Mouse (Mus musculus) liver (tissue): ENCODE data around the gene B4galnt1.
A peak's percentile ranks its signal among the peaks of the same experiment; 100 is the strongest.
"Not testable (repeated sequence)": the region's sequence is repeated elsewhere in the genome, so short reads cannot be mapped to it uniquely, and the experiment has no call there.

Source experiments
- DNase-seq: peaks from one replicate; pipeline ENCODE4 v3.0.0-alpha.2; 2020; ENCODE audit warnings: mixed read lengths

The B4galnt1 gene

GRCm38 (mm10) chr10:127164631-127165353 is at the start of gene B4galnt1:
B4galnt1 (plus strand) TSS chr10:127165225.
- peak; percentile 83 for DNase-seq

DNA sequence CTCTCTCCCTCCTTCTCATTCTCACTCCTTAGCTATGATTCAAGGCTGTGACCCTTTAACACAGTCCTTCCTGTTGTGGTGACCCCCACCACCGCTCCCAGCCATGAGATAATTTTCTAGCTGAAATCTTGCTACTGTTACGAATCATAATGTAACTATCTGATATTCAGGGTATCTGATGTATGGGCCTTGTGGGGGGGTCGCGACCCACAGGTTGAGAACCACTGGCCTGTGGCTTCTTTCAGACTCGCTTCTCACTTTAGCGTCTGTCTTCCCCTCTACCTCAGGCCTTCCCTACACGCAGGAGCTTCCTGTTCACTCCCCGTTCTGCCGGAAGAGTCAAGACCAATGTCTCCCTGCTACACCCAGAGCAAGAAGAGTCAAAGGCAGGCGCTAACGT is 46.6 kb upstream of the B4galnt1 start:
- DNase-seq = no peak

DNA sequence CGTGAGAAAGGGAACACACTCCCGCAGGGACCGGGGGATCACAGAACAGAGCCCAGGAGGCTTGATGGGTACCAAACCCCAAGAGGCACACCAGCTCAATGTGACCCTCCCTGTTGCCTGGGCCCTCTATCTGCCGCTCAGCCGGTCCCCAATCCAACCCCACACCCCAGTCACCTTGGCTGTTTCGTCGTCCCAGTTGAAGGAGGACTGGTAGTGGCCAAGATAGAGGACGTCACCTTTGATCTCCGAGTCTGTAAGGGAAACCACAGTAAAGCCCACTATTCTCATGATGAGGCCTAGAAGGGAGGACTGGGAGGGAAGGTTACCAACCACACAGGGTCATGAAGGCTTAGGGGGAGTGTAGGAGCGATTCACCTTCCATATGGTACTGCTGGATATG is 45.8 kb upstream of the B4galnt1 start:
- DNase-seq = no peak

DNA sequence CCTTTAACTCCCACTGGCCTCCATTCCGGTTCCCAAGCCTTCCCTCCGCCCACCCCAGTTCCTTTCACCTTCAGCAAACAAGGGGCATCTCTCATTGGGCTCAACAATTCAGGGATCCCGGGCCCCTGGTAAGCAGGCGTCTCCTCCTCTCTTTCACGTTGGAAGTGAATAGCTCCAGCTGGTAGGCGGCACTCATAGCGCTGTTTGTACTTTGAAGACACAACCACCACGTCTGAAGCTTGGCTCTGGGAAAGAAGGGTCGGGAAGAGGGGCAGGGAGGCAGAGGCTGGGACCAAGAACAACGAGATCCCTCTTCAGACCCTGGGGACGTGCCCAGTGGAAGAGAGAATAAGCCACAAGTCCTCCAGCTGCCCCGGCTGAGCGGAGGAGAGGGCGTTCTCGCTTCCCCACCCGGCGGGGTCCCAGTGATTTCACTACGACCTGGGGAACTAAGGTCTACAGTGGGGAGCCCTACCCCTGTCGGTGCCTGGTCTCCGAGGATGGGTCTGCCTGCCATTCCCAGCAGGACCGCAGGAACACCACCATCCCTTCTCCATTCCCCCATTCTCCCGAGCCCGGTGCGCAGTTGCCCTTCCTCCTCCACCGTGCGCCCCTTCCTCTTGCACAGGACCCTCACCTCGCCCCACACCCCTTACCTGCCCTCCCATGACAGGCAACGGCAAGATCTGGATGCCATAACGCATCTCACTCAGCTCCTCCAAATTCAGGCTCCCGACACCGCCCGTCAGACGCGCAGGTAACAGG is 44.5 kb upstream of the B4galnt1 start:
- DNase-seq = no peak

DNA sequence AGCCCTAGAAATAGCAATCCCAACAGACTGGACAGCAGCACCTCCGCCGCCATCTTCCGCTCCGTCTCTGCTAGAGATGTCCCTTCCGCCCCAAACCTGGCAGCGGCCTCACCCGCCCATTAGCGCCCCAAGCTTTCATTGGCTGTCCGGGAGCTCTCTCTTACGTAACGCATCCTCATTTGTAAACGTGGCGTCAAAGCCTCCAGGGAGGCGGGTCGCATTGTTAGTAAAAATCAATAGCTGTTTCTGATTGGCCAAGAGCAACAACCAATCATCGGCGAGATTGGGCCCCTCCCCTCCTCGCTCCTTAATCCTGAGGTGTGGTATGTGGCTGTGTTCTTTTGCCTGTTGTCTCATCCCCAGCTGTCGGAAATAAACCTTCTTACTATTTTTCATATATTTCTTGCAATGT is 44.0 kb upstream of the B4galnt1 start, which contains the start of gene Os9:
TSS of gene Os9 (minus strand) at position 66 of the 412 bp plus-strand sequence.
- DNase-seq = peak; percentile 96

GRCm38 (mm10) chr10:127122018-127122417 is 43.0 kb upstream of the B4galnt1 start:
- DNase-seq = no peak

DNA sequence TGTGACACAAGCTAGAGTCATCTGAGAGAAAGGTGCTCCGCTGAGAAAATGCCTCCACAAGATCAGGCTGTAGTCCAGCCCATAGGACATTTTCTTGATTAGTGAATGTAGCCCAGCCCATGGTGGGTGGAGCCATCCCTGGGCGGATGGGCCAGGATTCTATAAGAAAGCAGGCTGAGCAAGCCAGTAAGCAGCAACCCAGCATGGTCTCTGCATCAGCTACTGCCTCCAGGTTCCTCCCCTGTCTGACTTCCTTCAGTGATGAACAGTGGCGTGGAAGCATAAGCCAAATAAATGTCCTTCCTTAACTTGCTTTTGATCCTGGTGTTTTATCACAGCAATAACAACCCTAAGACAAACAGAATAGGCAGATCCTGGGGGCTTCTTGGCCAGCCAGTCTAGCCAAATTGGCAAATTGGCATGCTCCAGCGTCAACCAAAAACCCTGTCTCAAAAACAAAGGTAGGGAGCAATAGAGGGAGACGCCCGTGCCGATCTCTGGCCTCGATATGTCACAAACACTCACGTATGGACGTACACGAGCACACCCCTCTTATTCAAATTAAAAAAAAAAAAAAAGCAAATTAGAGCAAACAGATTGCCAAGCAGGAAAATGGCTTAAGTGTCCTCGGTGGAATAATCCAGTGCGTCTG is 42.1 kb upstream of the B4galnt1 start:
- peak; percentile 90 for DNase-seq

DNA sequence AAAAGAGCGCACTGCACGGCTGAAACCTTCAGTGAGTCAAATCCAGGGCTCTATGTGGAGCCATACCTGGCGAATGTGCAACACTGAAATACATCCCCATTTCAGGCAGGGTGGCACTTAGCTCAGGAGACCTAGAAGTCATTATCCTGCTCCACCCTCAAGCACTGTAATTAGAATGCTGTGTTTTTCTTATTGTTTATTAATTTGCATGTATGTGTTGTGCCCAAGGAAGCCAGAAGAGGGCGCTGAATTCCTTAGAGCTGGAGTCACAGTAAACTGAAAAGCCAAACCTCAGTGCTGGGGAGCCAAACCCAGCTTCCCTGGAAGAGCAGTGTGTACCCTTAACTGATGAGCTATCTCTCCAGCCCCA is 41.6 kb upstream of the B4galnt1 start:
- peak; percentile 82 for DNase-seq

- DNase-seq = peak; percentile 41
Measured at GRCm38 (mm10) chr10:127125210-127126001, 39.6 kb upstream of the B4galnt1 start.

DNA sequence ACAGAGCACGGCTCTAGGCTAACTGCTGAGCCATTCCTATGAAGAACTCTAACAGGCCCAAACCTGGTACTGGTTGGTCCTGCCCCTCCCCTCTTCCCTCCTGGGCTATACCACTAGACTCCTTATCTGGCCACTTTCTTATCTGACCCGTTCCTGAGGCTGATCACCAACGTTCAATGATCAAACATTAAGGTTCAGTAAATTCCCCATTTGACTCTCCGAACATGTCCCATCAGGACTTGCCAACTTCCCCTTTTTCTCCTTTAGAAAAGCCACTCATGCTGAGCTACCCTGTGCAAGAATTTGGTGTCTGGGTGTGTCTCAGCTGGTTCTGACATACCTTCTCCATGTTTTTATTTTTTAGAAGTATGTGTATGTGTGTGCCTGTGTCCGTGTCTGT is 38.4 kb upstream of the B4galnt1 start:
- DNase-seq = peak; percentile 18

DNA sequence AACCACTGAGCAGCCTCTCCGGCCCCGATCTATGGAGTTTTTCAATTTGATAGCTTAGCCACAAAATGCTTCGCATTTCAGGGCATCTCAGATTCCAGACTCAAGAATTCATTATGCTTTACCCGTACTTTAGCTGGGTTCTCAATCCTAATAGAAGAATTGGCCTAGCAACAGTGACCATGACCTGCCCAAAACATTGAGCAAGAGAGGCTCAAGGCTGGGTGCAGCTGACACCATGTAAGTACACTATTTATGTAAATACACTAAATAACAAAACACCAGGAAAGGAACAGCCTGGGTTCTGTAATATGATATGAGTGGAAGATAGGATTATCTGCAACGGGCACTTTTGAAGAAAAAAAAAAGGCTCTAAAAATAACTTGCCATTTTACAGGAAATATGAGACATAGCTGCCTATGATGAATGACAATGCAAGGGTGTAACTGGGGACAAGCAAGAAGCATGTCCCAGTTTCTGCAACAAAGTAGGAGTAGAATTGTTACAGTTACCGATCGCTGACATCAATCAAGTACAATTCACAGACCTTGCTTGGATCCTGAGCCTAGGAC is 37.2 kb upstream of the B4galnt1 start:
- DNase-seq = no peak

DNA sequence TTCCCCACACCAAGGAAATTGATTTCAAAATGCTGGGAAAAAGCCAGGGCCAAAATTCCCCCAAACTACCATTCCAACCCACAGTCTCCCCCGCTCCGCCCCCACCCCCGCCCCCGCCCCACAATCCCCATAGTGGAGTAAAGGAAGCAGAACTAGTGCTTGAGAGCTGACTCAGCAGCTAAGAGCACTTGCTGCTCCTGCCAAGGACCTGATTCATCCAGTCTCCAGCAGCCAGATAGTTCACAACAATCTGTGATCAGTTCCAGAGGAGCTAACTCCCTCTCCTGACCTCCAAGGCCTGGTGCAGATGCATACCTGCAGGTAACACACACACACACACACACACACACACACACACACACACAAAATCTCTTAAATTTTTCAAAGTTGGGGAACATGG is 35.6 kb upstream of the B4galnt1 start:
- DNase-seq = no peak

DNA sequence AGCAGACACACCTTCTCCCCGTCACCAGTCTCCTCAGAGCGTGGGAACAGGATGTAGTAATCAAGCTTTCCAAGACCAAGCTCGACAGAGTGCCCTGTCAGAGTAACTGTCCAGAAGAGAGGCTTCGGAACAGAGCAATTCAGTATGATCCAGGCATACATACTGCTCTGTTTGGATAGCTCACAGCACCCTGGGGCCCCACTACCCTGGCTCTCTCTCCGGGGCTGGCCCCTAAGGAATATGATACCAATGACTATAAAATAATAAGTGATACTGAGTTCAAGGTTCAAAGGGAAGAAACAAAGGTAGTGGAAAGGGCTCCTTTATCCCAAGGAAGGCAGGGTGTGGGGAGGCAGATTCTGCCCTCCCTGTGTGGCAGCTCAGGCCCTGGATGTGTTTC is 32.6 kb upstream of the B4galnt1 start:
- no peak for DNase-seq

DNA sequence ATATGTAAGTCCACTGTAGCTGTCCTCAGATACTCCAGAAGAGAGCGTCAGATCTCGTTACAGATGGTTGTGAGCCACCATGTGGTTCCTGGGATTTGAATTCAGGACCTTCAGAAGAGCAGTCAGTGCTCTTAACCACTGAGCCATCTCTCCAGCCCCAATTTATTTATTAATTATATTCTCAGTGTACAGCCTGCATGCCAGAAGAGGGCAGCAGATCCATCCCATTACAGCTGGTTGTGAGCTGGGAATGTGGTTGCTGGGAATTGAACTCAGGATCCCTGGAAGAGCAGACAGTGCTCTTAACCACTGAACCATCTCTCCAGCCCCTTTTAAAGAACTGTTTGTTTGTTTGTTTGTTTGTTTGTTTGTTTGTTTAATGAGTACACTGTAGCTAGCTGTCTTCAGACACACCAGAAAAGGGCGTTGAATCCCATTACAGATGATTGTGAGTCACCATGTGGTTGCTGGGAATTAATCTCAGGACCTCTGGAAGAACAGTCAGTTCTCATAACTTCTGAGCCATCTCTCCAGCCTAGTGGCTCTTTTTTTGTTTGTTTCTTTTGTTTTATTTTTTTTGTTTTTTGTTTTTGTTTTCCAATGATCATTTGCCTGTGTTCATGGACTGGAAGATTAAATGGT is 30.5 kb upstream of the B4galnt1 start:
- DNase-seq = not testable (repeated sequence)

- DNase-seq = peak; percentile 79
Measured at GRCm38 (mm10) chr10:127135118-127135836, 29.7 kb upstream of the B4galnt1 start.

DNA sequence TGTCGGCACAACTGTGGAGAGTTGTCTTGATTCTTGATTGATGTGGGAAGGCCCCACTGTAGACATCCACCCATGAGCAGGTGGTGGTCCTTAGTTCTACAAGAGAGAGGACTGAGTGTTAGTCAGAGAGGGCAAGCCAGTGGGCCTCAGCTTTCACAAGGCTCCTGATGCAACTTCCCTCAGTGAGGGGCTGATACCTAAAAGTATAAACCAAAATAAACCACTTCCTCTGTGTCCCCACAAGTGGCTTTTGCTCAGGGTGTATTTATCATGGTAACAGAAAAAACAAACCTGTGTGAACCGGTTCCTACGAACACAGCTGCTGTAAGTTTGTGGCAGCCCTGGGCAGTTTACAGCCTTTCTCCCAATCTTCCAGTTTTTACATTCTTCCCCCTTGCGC is 28.5 kb upstream of the B4galnt1 start:
- DNase-seq = no peak

DNA sequence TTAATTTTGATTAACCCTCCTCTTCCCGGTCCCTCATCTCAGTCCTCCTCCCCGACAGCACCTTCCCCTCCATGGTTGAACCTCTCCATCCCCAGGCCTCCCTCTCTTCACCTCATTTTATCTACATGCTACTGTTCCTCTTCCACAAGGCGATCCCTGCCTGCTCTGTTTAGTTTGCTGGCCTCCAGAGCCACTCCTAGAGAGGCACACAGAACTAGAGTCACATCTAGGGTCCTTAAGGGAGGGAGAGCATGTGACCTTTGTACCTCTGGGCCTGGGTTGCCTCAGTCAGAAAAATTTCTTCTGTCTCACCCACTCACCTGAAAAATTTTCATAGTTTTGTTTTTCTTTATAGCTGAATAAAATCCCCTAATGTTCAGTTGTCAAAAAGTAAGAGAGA is 27.1 kb upstream of the B4galnt1 start:
- DNase-seq = no peak

DNA sequence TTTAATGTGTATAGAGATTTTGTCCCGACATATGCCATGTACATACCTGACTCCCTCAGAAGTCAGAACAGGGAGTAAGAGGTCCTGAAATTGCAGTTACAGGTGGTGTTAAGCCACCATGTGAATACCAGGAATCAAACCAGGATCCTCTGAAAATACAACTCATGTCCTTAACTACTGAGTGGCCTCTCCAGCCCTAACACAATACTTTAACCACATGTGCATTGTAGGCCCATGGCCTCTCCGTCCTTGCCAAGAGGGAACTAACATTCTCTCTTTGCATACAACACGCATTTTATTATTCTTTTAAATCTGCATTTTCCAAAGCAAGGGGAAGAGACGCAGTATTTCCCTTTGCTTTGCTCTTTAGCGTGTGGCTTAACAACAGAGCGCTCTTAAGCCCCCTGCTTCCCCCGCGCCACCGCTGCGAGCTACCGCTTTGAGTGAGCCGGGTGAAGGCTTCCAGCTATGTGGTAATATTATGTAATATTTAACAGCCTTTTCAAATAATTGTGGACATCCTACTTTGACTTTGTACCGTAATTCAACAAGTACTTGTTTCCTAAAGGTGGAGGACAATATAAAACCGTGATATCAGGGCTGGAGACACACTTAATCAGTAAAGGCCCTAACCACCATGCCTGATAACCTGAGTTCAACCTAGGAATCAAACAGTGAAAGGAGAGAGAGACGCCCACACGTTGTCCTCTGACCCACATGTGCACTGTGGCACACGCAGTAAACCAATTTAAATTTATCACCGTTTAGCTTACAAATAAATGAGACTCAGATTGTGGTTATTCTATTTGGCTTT is 26.5 kb upstream of the B4galnt1 start:
- DNase-seq = no peak

- DNase-seq = no peak
Measured at GRCm38 (mm10) chr10:127140971-127141370, 24.1 kb upstream of the B4galnt1 start.

GRCm38 (mm10) chr10:127141500-127141899 is 23.5 kb upstream of the B4galnt1 start:
- no peak for DNase-seq
